Mouse (Mus musculus): ENCODE results near the gene Wnt7b. TPM values are rescaled to one million over a fixed set of nuclear protein-coding genes. Genes with fewer than 3 reads are reported as not detected.
A peak's percentile ranks its signal among the peaks of the same experiment; 100 is the strongest.

Wnt7b gene
- total RNA-seq, 2 experiments from 2014 or later = 0.18 to 0.27 TPM

GRCm38 (mm10) chr15:85601202-85601601 is 18.9 kb upstream of the Wnt7b start:
- DNase-seq = no peak

- DNase-seq = peak; percentile 71
Measured at GRCm38 (mm10) chr15:85600696-85601094, 18.4 kb upstream of the Wnt7b start.

DNA sequence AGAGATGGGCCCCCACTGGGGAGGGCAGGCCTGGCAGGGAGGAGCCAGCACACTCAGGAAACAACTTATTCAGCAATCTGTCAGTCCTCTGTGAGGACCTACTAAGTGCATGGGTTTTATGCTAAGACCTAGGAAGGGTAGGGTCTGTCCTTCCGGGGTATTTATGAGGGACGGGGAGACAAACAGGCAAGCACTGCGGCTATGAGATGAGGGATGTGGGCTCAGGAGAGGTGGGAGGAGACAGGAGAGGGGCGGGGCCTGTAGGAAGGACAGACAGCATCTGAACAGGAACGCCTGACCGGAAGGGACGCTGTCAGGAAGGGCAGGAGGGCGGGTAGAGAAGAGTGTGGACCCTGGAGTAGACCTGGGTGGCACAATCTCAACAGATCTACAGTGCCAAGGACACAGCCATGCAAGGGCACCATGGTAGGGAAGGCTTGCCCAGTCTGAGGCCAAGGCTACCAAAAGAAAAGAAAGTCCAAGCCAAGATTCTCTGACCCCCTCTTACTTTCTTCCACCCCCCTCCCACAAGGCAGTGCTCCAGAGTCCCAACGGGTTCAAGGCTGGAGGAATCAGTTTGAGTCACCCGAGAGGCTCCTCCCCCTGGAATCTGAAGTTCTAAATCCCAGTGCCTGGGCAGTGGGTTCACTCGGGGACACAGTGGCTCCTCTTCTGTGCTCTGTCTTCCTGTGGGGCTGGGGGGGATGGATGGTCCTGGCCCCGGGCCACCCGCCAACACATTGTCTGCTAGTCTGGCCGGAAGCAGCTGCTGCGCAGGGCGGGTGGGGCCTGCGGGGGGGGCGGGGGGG is 17.8 kb upstream of the Wnt7b start:
- peak; percentile 90 for DNase-seq

DNA sequence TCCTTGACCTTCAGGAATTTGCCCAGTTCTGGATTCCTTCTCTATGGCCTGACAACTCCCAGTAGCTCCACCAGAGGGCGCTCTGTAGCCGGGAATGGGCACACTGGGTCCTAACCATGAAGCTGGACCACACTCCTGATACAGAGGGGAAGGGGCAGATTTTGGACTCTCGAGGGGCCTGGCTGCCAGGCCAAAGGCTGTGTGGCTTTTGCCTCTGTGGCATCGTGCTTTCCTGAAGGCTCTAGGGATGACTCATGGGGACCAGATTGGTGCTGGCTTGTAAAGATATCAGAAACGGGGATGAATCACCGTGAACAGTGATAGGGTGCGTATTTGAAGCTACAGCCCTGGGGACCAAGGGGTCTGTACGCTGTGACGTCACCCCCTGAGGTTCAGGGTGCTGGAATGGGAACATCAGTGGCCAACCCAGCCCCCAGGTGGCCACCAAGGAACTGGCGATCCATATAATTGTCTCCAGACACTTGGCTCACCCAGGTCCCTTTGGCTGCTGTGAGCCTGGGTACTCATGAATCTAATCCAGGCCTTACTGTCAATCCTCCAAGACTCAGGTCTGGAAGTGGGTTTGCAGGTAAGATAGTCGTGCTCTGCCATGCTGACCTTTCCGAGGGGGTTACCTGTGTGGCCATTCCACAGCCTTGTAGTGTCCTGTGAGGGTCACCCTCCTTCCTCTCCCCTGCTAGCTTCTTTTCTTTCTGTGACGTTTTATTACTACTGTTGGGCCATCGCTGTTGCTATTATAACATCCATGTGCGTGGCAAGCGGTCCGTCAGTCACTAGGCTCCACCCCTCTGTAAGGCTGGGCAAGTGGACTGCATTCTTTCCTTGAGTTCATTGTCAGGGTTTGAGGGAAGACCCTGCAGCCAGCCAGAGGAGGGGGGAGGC is 17.0 kb upstream of the Wnt7b start:
- DNase-seq = peak; percentile 87

GRCm38 (mm10) chr15:85598443-85598842 is 16.2 kb upstream of the Wnt7b start:
- DNase-seq = no peak

- no peak for DNase-seq
Measured at GRCm38 (mm10) chr15:85597403-85597802, 15.1 kb upstream of the Wnt7b start.

DNA sequence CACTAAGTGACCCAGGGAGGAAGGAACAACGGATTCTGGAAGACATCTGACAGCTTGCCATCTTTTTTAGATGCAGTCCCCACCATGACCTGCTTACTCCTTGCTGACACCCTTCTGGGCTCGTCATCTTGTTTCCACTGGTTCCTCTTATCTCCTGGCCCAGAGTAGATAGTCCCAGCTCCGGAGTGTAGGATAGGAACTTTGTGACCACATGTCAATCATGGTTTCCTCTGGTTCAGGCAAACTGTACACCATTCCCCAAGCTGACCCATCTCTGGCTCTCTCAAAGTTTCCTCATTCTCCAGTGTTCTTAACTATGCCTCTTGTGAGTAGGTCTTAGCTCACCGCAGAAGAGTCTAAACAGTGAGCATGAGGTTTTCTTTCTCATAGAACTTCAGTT is 10.4 kb upstream of the Wnt7b start:
- DNase-seq = no peak

DNA sequence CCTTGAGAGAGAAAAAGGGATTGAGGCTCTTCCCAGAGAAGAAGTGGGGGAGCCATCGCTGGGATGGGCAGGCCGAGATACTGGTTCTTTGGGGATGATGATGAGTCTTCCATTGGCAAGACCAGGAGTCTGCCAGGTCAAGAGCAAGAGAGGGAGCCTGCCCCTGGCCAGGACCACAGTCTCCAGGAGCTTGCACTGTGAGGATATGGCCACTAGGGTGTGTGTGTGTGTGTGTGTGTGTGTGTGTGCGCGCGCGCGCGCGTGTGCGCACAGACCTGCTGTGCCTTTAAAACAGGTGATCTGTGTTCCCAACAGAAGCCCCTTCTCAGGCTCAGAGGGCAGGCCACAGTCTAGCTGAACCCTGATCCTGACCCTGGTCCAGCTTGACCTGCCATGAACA is 8.6 kb upstream of the Wnt7b start:
- DNase-seq = no peak

GRCm38 (mm10) chr15:85583504-85583903 is 1.2 kb upstream of the Wnt7b start:
- DNase-seq = peak; percentile 83

- peak; percentile 88 for DNase-seq
Measured at GRCm38 (mm10) chr15:85583024-85583423, 751 bp upstream of the Wnt7b start.

- peak; percentile 44 for DNase-seq
Measured at GRCm38 (mm10) chr15:85581563-85582064, 659 bp downstream of the Wnt7b start.

DNA sequence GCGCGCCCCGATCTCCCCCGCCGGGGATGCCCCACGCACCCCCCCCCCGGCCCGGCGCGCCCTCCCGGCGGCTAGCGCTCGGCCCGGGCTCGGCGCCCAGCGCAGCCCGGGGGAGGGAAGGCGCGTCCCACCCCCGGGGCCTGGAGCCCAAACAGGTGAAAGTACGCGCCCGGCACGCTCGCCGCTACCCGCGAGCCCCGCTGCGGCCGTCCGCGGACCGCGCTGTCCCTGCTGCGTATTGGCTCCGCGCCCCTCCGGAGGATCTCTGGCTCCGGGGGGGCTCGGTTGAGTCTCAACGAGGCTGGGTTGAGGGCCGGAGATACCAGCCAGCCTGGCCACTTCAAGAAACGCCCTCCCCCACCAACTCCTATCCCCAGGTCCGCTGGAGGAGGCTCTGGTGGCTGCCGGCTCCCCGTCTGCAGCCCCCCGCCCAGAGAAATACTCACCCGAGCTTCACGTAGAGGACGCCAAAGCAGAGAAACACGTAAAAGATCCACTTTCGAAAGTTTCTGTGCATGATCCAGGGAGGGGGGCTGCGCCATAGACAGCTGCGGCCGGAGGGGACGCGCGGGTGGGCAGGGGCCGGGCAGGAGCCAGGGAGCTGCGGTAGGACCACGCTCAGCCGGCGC is 1.2 kb downstream of the Wnt7b start:
- DNase-seq = no peak

GRCm38 (mm10) chr15:85580483-85580882 is 1.8 kb downstream of the Wnt7b start:
- DNase-seq = no peak

DNA sequence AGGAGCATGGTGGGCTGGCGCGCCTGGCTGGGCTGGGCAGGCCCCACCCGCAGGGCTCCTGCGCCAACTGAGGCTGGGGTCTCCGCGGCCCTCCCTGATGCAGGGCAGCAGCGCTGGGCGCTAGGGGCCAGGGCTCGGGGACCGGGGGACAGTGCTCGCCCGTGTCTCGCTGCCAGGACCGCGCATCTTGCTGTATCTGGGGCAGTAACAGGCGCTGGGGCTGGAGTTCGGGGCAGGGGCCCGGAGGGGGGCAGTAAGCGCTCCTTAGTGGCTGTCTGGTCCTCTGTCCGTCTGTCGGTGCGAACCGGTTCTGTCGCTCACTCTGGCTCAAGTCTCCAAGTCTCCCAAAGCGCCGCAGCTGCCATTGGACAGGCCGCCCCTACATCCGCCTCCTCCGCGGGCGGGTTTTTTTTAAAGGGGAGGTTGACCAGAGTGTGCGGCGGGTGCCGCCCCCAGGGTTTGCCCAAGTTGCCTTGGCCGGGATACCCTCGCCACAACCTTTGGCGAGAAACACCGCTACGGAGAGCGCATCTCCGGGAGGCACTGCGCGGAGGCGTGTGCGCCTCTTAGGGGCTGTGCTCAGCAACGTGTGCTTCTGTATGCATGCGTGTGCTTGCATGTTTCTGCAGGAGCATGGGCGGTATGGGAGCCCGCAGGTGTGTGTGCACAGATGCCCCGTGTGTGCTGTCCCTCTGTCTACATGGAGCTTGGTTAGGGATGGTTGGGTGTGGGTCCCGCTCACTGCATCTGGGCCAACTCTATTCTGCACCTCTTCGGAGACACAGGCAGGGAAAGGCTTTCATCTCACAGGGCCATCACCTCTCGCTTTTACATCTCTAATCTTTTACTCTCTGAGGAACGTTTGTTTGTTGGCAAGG is 4.5 kb downstream of the Wnt7b start:
- DNase-seq = no peak

- DNase-seq = no peak
Measured at GRCm38 (mm10) chr15:85576511-85577440, 5.5 kb downstream of the Wnt7b start.

- DNase-seq = no peak
Measured at GRCm38 (mm10) chr15:85576110-85576509, 6.2 kb downstream of the Wnt7b start.

DNA sequence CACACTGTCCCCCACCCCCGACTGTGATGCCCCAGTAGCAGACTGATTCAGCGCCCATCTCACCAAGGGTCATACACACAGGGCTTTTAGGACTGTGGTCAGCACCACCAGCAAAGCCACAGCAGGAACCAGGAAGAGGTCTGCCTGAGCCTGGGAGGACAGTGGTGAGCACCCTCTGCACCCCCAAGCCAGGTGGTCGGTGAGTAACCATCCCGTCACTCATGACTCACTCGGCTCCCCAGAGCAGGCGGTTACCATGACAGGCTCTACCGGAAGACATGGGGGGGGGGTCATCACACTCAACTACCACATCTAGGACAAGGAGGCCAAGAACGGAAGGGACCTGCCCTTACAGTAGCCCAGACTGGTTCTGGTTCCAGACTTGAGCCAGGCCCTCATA is 7.7 kb downstream of the Wnt7b start:
- DNase-seq = no peak

GRCm38 (mm10) chr15:85574086-85574485 is 8.2 kb downstream of the Wnt7b start:
- DNase-seq = no peak

DNA sequence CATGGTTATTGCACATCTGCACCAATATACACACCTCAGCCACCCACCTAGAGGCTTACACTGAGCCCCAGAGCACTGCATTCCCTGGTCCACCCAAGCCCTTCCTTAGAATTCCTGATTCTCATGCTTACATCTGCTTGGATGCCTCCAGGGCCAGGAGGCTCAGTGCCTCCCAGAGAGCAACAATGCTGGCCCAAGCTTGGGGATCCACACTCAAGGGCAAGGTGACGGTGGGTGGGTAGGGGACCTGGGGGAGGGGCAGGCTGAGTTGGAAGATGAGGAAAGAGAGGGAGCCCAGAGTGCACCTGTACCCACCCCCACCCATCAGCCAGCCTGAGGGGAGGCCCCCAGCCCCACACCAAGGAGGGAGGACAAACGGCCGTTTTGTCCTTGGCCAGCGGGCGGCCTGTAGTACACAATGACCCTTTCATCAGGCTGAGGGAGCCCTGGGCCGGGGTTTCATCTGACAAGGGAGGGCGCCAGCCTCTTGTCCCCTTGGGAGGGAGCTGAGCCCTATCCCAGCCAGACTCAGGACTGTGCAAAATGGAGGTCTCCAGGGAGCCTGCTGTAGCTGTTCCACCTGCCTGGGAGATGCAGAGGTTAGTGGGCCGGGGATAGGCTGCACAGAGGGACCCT is 9.5 kb downstream of the Wnt7b start:
- no peak for DNase-seq
